Mouse (Mus musculus) kidney, adult 2 months (tissue): ENCODE measurements around the gene Rasal3.

Experiments used
- CTCF ChIP-seq: fragments of 200-500 bp; conservative IDR thresholded peaks from 2 replicates; pipeline ENCODE4 v1.5.1; 2011; ENCODE audit warnings: low read depth, mild to moderate bottlenecking, control low read depth, low read length, moderate library complexity, mixed read lengths; ENCODE audit not compliant: insufficient read depth, insufficient read length
- POLR2A ChIP-seq: fragments of 200-500 bp; IDR thresholded peaks from one replicate; pipeline ENCODE4 v1.6.1; 2011; ENCODE audit warnings: low read depth, low read length, control low read depth

DNA sequence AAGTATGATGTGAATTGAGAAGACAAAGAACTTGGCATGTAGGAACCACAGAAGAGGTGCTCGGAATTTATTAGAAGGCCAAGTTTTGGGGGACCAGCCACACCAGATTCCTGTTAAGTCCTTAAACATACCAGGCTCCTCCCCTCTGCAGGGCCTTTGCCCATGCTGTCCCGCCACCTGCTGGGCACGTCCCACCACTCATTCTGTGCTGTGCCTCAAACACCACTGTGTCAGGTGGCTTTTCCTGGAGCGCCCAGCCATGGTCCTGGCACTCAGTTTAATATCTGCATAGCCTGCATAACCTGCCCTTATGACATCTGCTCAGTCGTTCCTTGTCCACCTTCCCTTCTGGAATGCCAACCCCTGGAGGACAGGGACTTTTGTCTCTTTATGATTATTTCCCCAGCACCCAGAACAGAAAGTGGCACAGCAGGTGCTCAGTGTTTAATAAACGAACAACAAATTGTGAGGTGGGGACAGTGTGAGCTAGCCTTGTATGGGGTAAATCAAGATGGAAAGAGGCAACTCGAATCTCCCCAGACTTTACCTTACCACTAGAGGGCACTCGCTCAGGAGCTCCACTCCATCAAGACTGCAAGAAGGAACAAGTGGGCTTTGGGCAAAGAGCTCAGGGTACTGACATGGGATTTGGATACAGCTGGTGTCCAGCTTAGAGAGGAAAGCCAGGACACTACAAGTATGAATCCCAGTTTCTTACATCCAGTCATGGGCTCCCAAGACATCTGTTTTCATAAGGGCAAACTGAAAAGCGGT is 16.5 kb downstream of the Rasal3 start:
- no peak for TF ChIP-seq POLR2A
- TF ChIP-seq CTCF: peak; percentile 70
